Mouse (Mus musculus): ENCODE measurements around the gene 1700029I15Rik. TPM values are rescaled to one million over a fixed set of nuclear protein-coding genes. Genes with fewer than 3 reads are reported as not detected.

Gene 1700029I15Rik
- polyA plus RNA-seq, 1 experiment from 2014 or later, result 3.1 TPM

- H3K4me2 ChIP-seq (replicated peaks; ENCODE audit: low read depth, low read length), result no peak overlapping the region
- H3K36me3 ChIP-seq (ENCODE audit: insufficient read depth, low read length), result peaks cover 58% of the 10 kb centered on the region
- peaks cover 20% of the 10 kb centered on the region; the same call in 1 of the 2 replicates for H3K4me1 ChIP-seq (ENCODE audit: insufficient read depth, low read length)
- no peaks in the 10 kb centered on the region for H3K9me3 ChIP-seq (ENCODE audit: low read length)
- WGBS, result 86% methylated on average over 9 of the region's 9 CpGs
- no peaks in the 10 kb centered on the region for H3K27me3 ChIP-seq (ENCODE audit: insufficient read depth, low read length)
- peak overlapping the region; percentile 11 for H3K27ac ChIP-seq (ENCODE audit: low read length)
- 0 out of 2 replicates have a peak, but pooled peaks have one; percentile 29 for ATAC-seq (ENCODE audit: low FRiP score, low TSS enrichment)
- no peak overlapping the region for H3K4me3 ChIP-seq (ENCODE audit: low read length)
- no peak overlapping the region for H3K9ac ChIP-seq (replicated peaks; ENCODE audit: low read length)
Observed at GRCm38 (mm10) chr2:92423702-92424461, 41.5 kb downstream of the 1700029I15Rik start.

DNA sequence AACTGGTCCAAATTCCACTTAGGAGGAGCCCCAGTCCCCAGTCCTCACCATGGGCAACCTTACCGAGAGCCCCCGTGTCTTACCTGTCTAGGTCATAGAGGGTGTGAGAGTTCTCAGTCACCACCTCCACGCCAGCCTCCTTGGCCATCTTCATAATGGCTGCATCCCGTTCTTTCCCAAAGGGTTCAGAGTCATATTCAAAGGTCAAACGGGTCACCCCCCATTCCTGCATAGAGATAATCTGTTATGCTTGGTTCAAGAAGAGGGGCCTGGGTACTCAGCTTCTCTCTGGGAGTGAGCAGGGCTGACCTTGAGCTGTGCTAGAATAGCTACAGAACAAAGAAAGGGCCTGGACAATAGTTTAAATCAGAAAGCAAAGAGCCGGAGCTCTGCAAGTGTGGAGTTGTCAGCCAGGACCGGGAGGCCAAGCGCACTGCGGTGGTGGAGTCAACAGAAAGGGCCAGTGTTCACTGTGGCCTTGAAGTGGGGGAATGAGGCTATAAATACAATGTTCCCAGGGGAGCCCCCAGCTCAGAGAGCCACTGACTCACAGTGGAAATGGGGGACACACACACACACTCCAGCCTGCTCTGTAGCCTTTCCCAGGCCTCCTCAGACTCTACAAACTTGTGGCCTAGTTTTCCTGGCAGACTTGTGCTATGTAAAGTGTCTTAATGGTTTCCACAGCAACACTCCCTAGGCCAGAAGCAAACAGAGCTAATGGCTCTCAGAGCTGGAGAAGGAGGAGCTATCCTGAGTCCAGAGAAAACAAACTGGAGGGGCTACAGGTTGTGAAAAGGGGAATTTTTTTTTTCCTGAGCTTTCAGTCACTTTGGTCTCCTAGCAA lies 42.3 kb downstream of the 1700029I15Rik start:
- Histone ChIP-seq H3K4me1 (ENCODE audit: insufficient read depth, low read length) (peaks cover 27% of the 10 kb centered on the region; the same call in 1 of the 2 replicates), H3K36me3 (ENCODE audit: insufficient read depth, low read length) (peaks cover 58% of the 10 kb centered on the region), H3K4me3 (ENCODE audit: low read length) (no peak overlapping the region), H3K27ac (ENCODE audit: low read length) (peak overlapping the region; percentile 43), H3K4me2 (replicated peaks; ENCODE audit: low read depth, low read length) (no peak overlapping the region), H3K27me3 (ENCODE audit: insufficient read depth, low read length) (no peaks in the 10 kb centered on the region), H3K9me3 (ENCODE audit: low read length) (no peaks in the 10 kb centered on the region), H3K9ac (replicated peaks; ENCODE audit: low read length) (no peak overlapping the region)
- 0 out of 2 replicates have a peak, but pooled peaks have one; percentile 19 for ATAC-seq (ENCODE audit: low FRiP score, low TSS enrichment)
- WGBS, result 78% methylated on average over 9 of the region's 9 CpGs

GRCm38 (mm10) chr2:92425366-92425765 lies 43.0 kb downstream of the 1700029I15Rik start:
- H3K27ac ChIP-seq (ENCODE audit: low read length), result peak overlapping the region; percentile 43; the same call in 1 of the 2 replicates
- no peak for ATAC-seq (ENCODE audit: low FRiP score, low TSS enrichment)
- H3K36me3 ChIP-seq (ENCODE audit: insufficient read depth, low read length), result peaks cover 52% of the 10 kb centered on the region
- H3K4me2 ChIP-seq (replicated peaks; ENCODE audit: low read depth, low read length), result no peak overlapping the region
- no peak overlapping the region for H3K9ac ChIP-seq (replicated peaks; ENCODE audit: low read length)
- H3K9me3 ChIP-seq (ENCODE audit: low read length), result no peaks in the 10 kb centered on the region
- no peak overlapping the region for H3K4me3 ChIP-seq (ENCODE audit: low read length)
- WGBS, result 93% methylated on average over 4 of the region's 4 CpGs
- peaks cover 31% of the 10 kb centered on the region; the same call in 1 of the 2 replicates for H3K4me1 ChIP-seq (ENCODE audit: insufficient read depth, low read length)
- no peaks in the 10 kb centered on the region for H3K27me3 ChIP-seq (ENCODE audit: insufficient read depth, low read length)

DNA sequence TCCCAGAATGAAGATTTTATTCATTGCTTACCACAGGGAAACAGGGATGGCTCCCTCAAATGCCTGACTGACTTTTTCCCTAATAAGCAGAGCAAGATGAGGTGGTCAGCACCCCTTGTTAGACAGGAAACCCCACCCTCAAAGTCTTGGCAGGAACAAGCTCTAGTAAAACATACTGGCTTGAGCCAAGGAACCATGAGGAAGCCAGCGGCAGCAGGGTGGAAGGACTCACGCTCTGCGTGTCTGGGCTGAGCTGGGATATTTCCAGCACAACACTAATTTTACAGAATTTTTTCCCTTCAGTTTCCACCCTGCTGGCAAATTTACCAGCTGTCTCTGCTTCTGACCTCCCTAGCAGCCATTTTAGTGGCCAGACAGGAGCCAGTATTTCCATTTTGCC lies 44.1 kb downstream of the 1700029I15Rik start:
- peak overlapping the region; percentile 50; the same call in 1 of the 2 replicates for H3K27ac ChIP-seq (ENCODE audit: low read length)
- peaks cover 42% of the 10 kb centered on the region for H3K36me3 ChIP-seq (ENCODE audit: insufficient read depth, low read length)
- H3K27me3 ChIP-seq (ENCODE audit: insufficient read depth, low read length), result no peaks in the 10 kb centered on the region
- H3K4me3 ChIP-seq (ENCODE audit: low read length), result no peak overlapping the region
- no peak overlapping the region for H3K9ac ChIP-seq (replicated peaks; ENCODE audit: low read length)
- ATAC-seq (ENCODE audit: low FRiP score, low TSS enrichment), result no peak
- peaks cover 38% of the 10 kb centered on the region for H3K4me1 ChIP-seq (ENCODE audit: insufficient read depth, low read length)
- H3K9me3 ChIP-seq (ENCODE audit: low read length), result no peaks in the 10 kb centered on the region
- WGBS, result 72% methylated on average over 3 of the region's 3 CpGs
- H3K4me2 ChIP-seq (replicated peaks; ENCODE audit: low read depth, low read length), result no peak overlapping the region

GRCm38 (mm10) chr2:92427882-92428281 lies 45.5 kb downstream of the 1700029I15Rik start:
- Histone ChIP-seq H3K4me1 (ENCODE audit: insufficient read depth, low read length) (peaks cover 53% of the 10 kb centered on the region), H3K4me2 (replicated peaks; ENCODE audit: low read depth, low read length) (no peak overlapping the region)
- 48% methylated on average over 6 of the region's 6 CpGs for WGBS

DNA sequence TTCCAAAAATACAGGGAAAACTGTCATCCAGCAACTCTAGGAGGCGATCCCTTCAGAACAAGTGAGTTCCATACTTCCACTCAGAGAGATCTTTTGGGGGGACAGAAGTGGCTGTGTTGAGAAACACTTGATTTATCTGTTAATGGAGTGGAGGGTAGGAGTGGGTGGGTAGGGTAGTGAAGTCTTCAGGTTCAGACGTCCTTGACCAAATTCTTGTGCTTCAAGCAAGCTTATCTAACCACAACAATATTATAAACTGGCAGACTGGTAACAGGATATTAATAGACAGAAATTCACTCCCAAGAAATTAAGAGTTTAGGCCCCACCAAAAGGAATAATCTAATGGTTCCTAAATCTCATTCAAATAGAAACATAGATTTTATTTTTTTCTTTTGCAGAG lies 47.8 kb downstream of the 1700029I15Rik start:
- Histone ChIP-seq H3K9ac (replicated peaks; ENCODE audit: low read length) (0 out of 2 replicates have a peak overlapping the region, but pooled peaks have one; percentile 22), H3K9me3 (ENCODE audit: low read length) (no peaks in the 10 kb centered on the region), H3K36me3 (ENCODE audit: insufficient read depth, low read length) (peaks cover 13% of the 10 kb centered on the region), H3K4me2 (replicated peaks; ENCODE audit: low read depth, low read length) (no peak overlapping the region), H3K27ac (ENCODE audit: low read length) (no peak overlapping the region), H3K27me3 (ENCODE audit: insufficient read depth, low read length) (no peaks in the 10 kb centered on the region), H3K4me1 (ENCODE audit: insufficient read depth, low read length) (peaks cover 58% of the 10 kb centered on the region), H3K4me3 (ENCODE audit: low read length) (no peak overlapping the region)
- ATAC-seq (ENCODE audit: low FRiP score, low TSS enrichment), result no peak
- WGBS, result 73% methylated on average over 2 of the region's 2 CpGs

More at GRCm38 (mm10) chr2:92427882-92428281, 45.5 kb downstream of the 1700029I15Rik start:
- Histone ChIP-seq H3K36me3 (ENCODE audit: insufficient read depth, low read length) (peaks cover 29% of the 10 kb centered on the region), H3K4me3 (ENCODE audit: low read length) (no peak overlapping the region), H3K27ac (ENCODE audit: low read length) (peak overlapping the region; percentile 37; the same call in 1 of the 2 replicates), H3K27me3 (ENCODE audit: insufficient read depth, low read length) (no peaks in the 10 kb centered on the region), H3K9me3 (ENCODE audit: low read length) (no peaks in the 10 kb centered on the region), H3K9ac (replicated peaks; ENCODE audit: low read length) (no peak overlapping the region)
- ATAC-seq (ENCODE audit: low FRiP score, low TSS enrichment), result peak; percentile 64

DNA sequence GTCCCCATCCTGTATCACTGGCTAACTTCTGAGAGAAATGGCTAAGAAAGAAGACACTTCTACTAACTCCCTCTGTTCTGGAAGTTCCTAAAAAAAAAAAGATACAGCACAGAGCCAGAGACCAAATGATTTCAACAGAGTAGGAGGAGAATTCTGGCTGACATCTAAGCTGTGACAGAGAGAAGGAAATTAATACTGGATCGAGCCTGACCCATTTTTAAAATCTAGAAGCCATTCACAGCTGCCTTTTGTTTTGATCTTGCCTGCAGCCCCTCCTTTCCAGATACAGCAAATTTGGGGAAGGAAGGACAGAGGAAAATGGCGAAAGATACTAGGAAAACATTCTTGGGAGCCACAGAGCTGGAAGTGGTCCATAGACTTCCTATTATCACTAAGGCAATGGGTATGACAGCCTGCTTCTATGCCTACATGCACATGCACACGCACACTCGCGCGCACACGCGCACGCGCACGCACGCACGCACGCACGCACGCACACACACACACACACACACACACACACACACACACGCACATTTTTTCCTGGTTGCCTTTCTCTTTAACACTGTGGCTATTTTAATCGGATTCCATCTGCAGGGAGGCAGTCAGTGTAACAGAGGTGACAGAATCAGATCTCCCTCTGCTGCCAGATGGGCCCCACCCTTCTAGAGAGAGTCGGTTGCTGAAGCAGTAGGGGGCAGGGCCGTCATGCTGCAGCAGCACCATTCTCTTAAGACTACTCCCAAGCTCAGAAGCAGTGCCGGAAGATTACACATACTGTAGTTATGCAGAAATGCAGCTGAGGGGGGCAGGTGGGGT lies 48.6 kb downstream of the 1700029I15Rik start:
- no peaks in the 10 kb centered on the region for H3K9me3 ChIP-seq (ENCODE audit: low read length)
- H3K4me3 ChIP-seq (ENCODE audit: low read length), result peak overlapping the region; percentile 88
- H3K4me2 ChIP-seq (replicated peaks; ENCODE audit: low read depth, low read length), result peak overlapping the region; percentile 88
- WGBS, result 48% methylated on average over 21 of the region's 21 CpGs
- peak; percentile 39 for ATAC-seq (ENCODE audit: low FRiP score, low TSS enrichment)
- H3K9ac ChIP-seq (replicated peaks; ENCODE audit: low read length), result peak overlapping the region; percentile 47
- H3K27me3 ChIP-seq (ENCODE audit: insufficient read depth, low read length), result no peaks in the 10 kb centered on the region
- peaks cover 5% of the 10 kb centered on the region for H3K36me3 ChIP-seq (ENCODE audit: insufficient read depth, low read length)
- peak overlapping the region; percentile 65 for H3K27ac ChIP-seq (ENCODE audit: low read length)
- peaks cover 54% of the 10 kb centered on the region for H3K4me1 ChIP-seq (ENCODE audit: insufficient read depth, low read length)

DNA sequence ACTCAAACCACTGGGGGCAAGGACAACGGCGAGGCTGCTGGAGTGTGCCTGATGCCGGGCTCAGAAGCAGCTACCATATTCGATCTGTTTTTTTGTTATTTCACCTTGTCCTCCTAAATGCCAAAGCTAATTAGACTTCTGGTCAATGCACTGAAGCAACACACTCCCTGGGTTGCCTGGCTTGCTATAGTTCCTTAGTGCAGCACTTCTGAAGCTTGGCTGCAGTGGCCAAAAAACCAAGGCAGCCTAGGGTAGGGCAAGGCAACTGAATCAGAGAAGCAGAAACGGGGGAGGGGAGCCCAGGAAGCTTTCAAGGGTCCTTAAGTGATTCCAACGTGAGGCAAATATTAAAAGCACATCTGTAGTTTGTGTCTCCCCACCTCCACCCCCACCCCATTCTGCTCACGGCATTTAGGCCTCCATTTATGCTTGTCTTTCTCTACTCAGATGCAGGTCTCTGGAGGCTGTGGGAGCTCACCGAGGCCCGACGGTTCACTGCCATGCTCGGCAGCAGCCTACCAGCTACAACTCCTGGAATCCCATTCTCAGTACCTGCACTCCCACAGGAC lies 49.4 kb downstream of the 1700029I15Rik start:
- H3K36me3 ChIP-seq (ENCODE audit: insufficient read depth, low read length), result 0 out of 2 replicates have a peak, but pooled peaks cover 3% of the 10 kb centered on the region
- peak overlapping the region; percentile 88 for H3K4me2 ChIP-seq (replicated peaks; ENCODE audit: low read depth, low read length)
- H3K27ac ChIP-seq (ENCODE audit: low read length), result peak overlapping the region; percentile 65
- H3K4me1 ChIP-seq (ENCODE audit: insufficient read depth, low read length), result peaks cover 54% of the 10 kb centered on the region
- no peaks in the 10 kb centered on the region for H3K27me3 ChIP-seq (ENCODE audit: insufficient read depth, low read length)
- H3K4me3 ChIP-seq (ENCODE audit: low read length), result peak overlapping the region; percentile 88
- no peak for ATAC-seq (ENCODE audit: low FRiP score, low TSS enrichment)
- H3K9me3 ChIP-seq (ENCODE audit: low read length), result peaks cover 6% of the 10 kb centered on the region
- H3K9ac ChIP-seq (replicated peaks; ENCODE audit: low read length), result peak overlapping the region; percentile 47
- 32% methylated on average over 11 of the region's 11 CpGs for WGBS
